Mouse (Mus musculus) adrenal gland, adult (tissue): ENCODE measurements around the gene Trim9.

Experiments
- DNase-seq, 2 experiments: peaks; one replicate each; pipeline ENCODE4 v3.0.0; 2022 to 2023; ENCODE audit warnings: low spot score in 1 of 2; ENCODE audit not compliant: inconsistent age in 2 of 2

The Trim9 gene

GRCm38 (mm10) chr12:70347202-70347841 lies at the start of gene Trim9:
Gene Trim9, minus strand, starts transcription at chr12:70347614.
- peak; percentile 94 to 98 for DNase-seq

GRCm38 (mm10) chr12:70395061-70395460 lies 47.6 kb upstream of the Trim9 start:
- DNase-seq, result peak; percentile 21 to 82

GRCm38 (mm10) chr12:70391236-70391635 lies 43.8 kb upstream of the Trim9 start:
- peak; percentile 11 to 76 for DNase-seq

GRCm38 (mm10) chr12:70374976-70375375 lies 27.6 kb upstream of the Trim9 start:
- no peak for DNase-seq

GRCm38 (mm10) chr12:70372874-70373273 lies 25.5 kb upstream of the Trim9 start:
- DNase-seq, result no peak

GRCm38 (mm10) chr12:70369348-70369747 lies 21.9 kb upstream of the Trim9 start:
- no peak for DNase-seq

GRCm38 (mm10) chr12:70368820-70369219 lies 21.4 kb upstream of the Trim9 start:
- no peak for DNase-seq

- peak; percentile 19 to 61 for DNase-seq
Measured at GRCm38 (mm10) chr12:70367326-70368248, 20.2 kb upstream of the Trim9 start.

- DNase-seq, result no peak
Measured at GRCm38 (mm10) chr12:70363016-70363415, 15.6 kb upstream of the Trim9 start.

- no peak for DNase-seq
Measured at GRCm38 (mm10) chr12:70360276-70360675, 12.9 kb upstream of the Trim9 start.

- DNase-seq, result no peak
Measured at GRCm38 (mm10) chr12:70359443-70359842, 12.0 kb upstream of the Trim9 start.

GRCm38 (mm10) chr12:70354926-70355325 lies 7.5 kb upstream of the Trim9 start:
- no peak for DNase-seq

- DNase-seq, result no peak
Measured at GRCm38 (mm10) chr12:70350490-70350889, 3.1 kb upstream of the Trim9 start.

GRCm38 (mm10) chr12:70349788-70350187 lies 2.4 kb upstream of the Trim9 start:
- no peak for DNase-seq

GRCm38 (mm10) chr12:70348026-70348425 lies 612 bp upstream of the Trim9 start:
- DNase-seq, result no peak

- DNase-seq, result peak; percentile 14 to 76
Measured at GRCm38 (mm10) chr12:70346139-70347026, 1.0 kb downstream of the Trim9 start.

GRCm38 (mm10) chr12:70345531-70346138 lies 1.8 kb downstream of the Trim9 start:
- DNase-seq, result peak in 1 of 2 experiments; percentile 5

GRCm38 (mm10) chr12:70335176-70335575 lies 12.2 kb downstream of the Trim9 start:
- no peak for DNase-seq

GRCm38 (mm10) chr12:70333253-70333805 lies 14.1 kb downstream of the Trim9 start:
- no peak for DNase-seq

GRCm38 (mm10) chr12:70329059-70329458 lies 18.4 kb downstream of the Trim9 start:
- DNase-seq, result no peak
